Mouse (Mus musculus): ENCODE results near the gene Pds5a.
"Not testable (repeated sequence)": the region's sequence is repeated elsewhere in the genome, so short reads cannot be mapped to it uniquely, and the experiment has no call there.

Gene Pds5a

GRCm38 (mm10) chr5:65696821-65697485 is 1.1 kb downstream of the Pds5a start:
- DNase-seq (ENCODE audit: low spot score in 2 of 2), result peak; percentile 42 to 60

DNA sequence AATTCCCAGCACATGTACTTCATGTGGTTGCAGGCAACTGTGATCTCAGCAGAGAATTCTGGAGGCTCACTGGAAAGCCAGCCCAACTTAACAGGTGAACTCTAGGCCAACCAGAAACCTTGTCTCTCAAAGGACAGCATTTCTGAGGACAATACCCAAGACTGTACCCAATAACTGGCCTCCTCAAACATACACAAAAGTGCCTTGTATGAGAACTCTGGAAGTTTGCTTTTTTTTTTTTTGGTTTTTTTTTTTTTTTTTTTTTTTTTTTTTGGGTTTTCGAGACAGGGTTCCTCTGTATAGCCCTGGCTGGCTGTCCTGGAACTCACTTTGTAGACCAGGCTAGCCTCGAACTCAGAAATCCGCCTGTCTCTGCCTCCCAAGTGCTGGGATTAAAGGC is 4.0 kb downstream of the Pds5a start:
- not testable (repeated sequence) for DNase-seq (ENCODE audit: low spot score in 2 of 2)

GRCm38 (mm10) chr5:65693018-65693417 is 5.1 kb downstream of the Pds5a start:
- DNase-seq (ENCODE audit: low spot score in 2 of 2), result no peak

- DNase-seq (ENCODE audit: low spot score in 2 of 2), result no peak
Observed at GRCm38 (mm10) chr5:65688806-65689205, 9.3 kb downstream of the Pds5a start.

- DNase-seq (ENCODE audit: low spot score in 2 of 2), result no peak
Observed at GRCm38 (mm10) chr5:65686806-65687205, 11.3 kb downstream of the Pds5a start.

DNA sequence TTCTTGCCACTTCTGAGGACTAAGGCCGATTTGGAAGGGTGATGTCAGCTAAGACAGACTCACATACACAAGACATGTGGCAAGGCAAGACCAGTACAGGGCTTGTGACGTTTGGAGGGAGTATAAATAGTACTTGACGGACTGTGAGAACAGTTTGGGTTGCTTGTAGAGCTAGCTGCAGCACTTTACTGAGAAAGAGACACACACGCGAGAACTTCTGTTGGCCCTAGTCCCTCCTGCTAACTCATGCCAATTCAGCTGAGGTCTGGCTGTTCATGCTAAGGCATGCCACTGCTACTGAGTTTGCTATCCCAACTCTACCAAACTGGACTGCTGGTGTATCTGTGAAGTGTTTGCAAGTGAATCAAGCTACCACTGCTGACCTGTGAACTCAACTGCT is 19.2 kb downstream of the Pds5a start:
- DNase-seq (ENCODE audit: low spot score in 2 of 2), result no peak

- DNase-seq (ENCODE audit: low spot score in 2 of 2), result no peak
Observed at GRCm38 (mm10) chr5:65672162-65672561, 25.9 kb downstream of the Pds5a start.

DNA sequence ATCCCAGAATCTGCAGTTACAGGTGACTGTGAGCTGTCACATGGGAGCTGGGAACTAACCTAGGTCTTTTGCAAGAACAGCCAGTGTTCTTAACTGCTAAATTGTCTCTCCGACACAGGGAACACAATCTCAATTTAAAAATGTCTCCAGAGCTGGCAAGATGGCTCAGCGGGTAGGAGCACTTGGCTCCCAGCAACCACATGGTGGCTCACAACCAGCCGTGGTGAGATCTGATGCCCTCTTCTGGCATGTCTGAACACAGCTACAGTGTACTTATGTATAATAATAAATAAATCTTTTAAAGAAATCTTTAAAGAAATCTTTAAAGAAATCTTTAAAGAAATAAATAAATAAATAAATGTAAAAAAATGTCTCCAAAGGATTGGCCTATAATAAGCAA is 30.4 kb downstream of the Pds5a start:
- DNase-seq (ENCODE audit: low spot score in 2 of 2), result no peak

DNA sequence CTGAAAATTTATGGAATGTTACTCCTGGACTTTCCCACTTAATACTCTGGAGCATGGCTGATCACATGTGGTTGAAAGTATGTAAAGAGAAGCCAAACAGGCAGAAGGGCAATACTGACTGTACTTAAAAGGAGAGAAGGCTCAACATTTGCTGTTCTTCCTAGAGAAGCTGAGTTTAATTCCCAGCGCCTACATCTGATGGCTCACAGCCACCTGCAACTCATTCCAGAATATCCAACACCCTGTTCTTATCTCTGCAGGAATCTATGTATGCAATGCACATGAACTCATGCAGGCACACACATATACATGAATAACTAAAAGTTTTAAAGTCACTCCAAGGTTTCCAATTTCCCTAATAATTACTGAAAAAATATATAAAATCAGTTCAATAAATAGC is 32.7 kb downstream of the Pds5a start:
- no peak for DNase-seq (ENCODE audit: low spot score in 2 of 2)

GRCm38 (mm10) chr5:65661958-65662357 is 36.1 kb downstream of the Pds5a start:
- no peak for DNase-seq (ENCODE audit: low spot score in 2 of 2)

GRCm38 (mm10) chr5:65653786-65654185 is 44.3 kb downstream of the Pds5a start:
- DNase-seq (ENCODE audit: low spot score in 2 of 2), result no peak

DNA sequence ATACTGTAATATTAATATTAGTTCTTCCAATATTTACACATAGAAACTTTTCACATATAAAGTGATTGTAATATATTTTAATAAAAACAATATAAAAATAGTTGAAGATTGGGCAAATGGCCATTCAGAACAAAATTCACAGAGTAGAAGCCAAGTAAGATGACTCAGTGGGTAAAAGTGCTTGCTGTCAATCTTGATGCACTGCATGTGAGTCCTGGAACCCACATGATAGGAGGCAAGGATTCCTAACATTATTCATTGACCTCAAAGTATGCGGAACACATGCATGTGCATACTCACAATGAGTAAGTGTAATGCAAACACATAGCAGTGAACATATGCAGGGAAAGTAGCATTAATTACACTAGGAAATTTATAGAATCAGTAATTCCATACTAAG is 59.2 kb downstream of the Pds5a start:
- no peak for DNase-seq (ENCODE audit: low spot score in 2 of 2)

GRCm38 (mm10) chr5:65624340-65624739 is 73.7 kb downstream of the Pds5a start:
- no peak for DNase-seq (ENCODE audit: low spot score in 2 of 2)

- no peak for DNase-seq (ENCODE audit: low spot score in 2 of 2)
Observed at GRCm38 (mm10) chr5:65613152-65613924, 84.7 kb downstream of the Pds5a start.

DNA sequence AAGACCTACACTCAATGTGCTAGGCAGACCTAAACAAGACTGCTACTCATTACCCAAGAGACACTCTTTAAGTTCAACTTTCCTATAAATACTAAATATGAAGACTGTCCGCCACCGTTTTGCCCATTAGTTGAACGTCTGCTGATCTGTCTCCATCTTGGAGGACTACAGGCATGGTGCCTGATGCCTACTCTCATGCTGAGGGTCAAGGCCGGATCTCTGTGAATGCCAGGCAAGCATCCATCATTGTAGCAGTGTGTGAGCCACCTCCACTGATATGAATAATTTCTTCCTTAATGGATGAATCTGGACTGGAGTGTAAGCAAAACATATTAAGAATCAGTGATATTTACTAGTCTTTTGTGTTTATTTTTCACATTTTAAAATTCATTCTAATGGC is 87.5 kb downstream of the Pds5a start:
- DNase-seq (ENCODE audit: low spot score in 2 of 2), result no peak

DNA sequence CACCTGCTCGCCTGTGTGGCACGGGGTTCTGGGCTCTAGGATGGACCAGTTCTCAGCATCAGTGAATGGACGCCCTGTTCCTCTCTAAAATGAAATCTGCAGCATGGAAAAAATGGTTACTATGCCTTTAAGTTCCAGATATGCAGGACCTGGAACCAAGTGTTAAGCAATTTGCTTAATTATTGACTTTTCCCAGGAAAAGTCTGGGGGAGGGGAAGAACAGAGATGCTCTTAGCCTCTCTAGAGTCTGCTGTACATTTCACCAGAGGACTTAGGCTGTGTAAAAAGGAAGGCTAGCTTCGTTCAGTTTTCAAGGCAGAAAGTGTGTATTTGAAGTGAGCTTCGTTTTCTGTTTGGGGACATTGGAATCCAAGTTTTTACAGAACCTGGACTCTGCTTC is 88.3 kb downstream of the Pds5a start:
- no peak for DNase-seq (ENCODE audit: low spot score in 2 of 2)

GRCm38 (mm10) chr5:65606820-65607219 is 91.3 kb downstream of the Pds5a start:
- DNase-seq (ENCODE audit: low spot score in 2 of 2), result no peak

GRCm38 (mm10) chr5:65599681-65600080 is 98.4 kb downstream of the Pds5a start:
- DNase-seq (ENCODE audit: low spot score in 2 of 2), result no peak

GRCm38 (mm10) chr5:65592421-65592820 is 105.7 kb downstream of the Pds5a start:
- no peak for DNase-seq (ENCODE audit: low spot score in 2 of 2)

DNA sequence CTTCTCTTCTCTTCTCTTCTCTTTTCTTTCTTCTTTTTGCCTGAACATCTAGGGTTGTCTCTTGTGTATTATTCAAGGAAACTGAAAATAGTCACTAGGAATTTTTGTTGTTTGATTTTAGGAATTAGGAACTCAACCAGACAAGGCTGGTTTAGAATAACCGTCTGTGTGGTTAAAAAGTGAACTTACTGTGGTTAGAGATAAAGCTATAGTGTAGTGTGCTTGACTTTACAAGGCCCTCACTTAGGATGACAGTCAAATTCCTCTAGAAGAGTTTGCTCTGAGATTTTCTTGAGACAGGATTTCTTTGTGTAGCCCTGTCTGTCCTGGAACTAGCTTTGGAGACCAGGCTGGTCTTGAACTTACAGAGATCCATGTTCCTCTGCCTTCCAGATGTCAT is 107.9 kb downstream of the Pds5a start:
- no peak for DNase-seq (ENCODE audit: low spot score in 2 of 2)

GRCm38 (mm10) chr5:65586291-65586690 is 111.8 kb downstream of the Pds5a start:
- DNase-seq (ENCODE audit: low spot score in 2 of 2), result no peak

GRCm38 (mm10) chr5:65578545-65578944 is 119.5 kb downstream of the Pds5a start:
- no peak for DNase-seq (ENCODE audit: low spot score in 2 of 2)

DNA sequence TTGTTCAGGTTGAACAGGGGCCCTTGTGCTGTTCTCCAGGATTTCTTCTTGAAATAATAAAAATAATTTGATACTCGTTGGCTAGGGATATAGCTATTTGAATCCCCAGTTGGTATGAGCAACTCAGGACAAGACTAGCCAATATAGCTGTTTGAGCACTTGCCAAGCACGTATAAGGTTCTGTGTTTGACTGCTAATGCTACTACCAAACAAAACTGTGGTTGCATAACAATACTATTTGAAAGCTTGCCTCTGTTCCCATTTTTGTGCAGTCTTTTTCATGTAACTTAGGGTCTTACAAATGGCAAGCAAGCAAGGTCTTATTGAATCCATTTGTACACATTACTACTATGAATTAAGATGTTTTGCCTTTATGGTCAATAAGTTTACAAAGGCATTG is 122.2 kb downstream of the Pds5a start:
- DNase-seq (ENCODE audit: low spot score in 2 of 2), result no peak
